Mouse (Mus musculus): ENCODE results near the gene B020011L13Rik. TPM values are rescaled to one million over a fixed set of nuclear protein-coding genes. Genes with fewer than 3 reads are reported as not detected.
"Not testable (repeated sequence)": the region's sequence is repeated elsewhere in the genome, so short reads cannot be mapped to it uniquely, and the experiment has no call there.

The B020011L13Rik gene
- total RNA-seq (2021), result not detected

- DNase-seq, result not testable (repeated sequence)
These were observed at the start of gene B020011L13Rik for GRCm38 (mm10) chr1:117780833-117781232. Gene B020011L13Rik, plus strand, starts transcription at chr1:117781133.

DNA sequence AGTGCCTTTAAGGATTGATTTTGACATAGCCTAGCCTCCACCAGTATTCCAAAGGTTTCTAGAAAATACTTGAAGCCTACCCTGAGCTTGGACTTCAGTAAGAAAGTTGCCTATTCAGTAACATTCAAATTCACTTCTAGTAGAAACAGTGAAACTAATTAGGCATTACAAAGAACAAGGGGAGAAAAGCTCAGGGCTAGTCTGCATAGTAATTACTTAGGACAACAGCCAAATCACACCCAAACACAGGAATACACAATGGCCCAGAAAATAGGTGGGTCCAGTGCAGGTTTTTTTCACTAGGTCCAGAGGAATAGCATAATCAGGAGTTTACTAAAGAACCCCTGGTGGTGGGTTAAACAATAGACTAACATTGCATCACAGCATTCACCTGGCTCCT, 35.3 kb downstream of the B020011L13Rik start:
- DNase-seq, result not testable (repeated sequence)

DNA sequence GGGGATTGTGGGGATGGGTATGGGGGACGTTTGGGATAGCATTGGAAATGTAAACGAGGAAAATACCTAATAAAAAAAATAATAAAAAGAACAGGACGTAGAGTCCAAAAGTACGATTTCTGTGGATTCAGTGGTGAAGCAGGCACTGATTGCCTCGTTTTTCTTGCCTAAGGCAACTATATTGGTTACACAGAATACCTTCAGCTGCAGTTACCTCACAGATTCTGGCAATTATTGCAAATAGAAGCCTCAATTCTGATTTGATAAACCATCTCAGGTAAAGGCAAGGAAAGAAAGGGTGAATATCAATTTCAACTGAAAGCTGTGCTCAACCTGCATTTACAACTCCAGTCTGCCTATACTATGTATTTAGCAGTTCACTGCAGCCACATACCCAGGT, 48.8 kb downstream of the B020011L13Rik start, which contains the start of gene Gm28360:
Gm28360 (plus strand) TSS at position 301 of the 400 bp plus-strand sequence.
- DNase-seq, result not testable (repeated sequence)

DNA sequence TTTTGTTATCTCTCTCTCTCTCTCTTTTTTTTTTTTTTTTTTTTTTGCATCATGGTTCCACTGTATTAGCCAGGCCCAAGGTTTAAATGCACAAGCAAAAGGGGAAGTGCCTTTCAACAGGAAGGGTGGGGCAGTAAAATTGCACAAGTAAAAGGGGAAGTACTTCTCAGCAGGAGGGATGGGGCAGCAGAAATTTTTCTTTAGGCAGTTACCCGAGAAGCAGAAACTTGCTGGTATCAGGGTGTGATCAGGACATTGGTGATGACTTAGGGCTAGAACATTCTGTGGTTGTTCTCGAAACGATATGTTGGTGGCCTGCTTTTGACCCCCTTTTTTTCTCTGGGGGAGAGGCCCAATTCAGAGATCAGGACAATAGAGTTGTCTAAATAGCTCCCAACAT, 70.8 kb downstream of the B020011L13Rik start:
- DNase-seq, result not testable (repeated sequence)

Other genes with a start within 250 kb of the B020011L13Rik start
- not detected for gene Gm28363, start 84.0 kb upstream of the B020011L13Rik start, total RNA-seq (2021)
- gene Gm28360, start 48.9 kb downstream of the B020011L13Rik start, total RNA-seq (2021), result not detected
- gene Gm28168, start 146.9 kb downstream of the B020011L13Rik start, total RNA-seq (2021), result not detected
- gene Gm7145, start 184.8 kb downstream of the B020011L13Rik start, total RNA-seq (2021), result not detected

Measured in layer of hippocampus, postnatal 36 days (tissue).